Mouse (Mus musculus): Measurements from ENCODE around the gene Grtp1.

Grtp1 gene

GRCm38 (mm10) chr8:13204371-13205140 lies 4.1 kb upstream of the Grtp1 start:
- no peak for DNase-seq (ENCODE audit: low read depth, low spot score)

- no peak for DNase-seq (ENCODE audit: low read depth, low spot score)
These were observed 3.1 kb upstream of the Grtp1 start for GRCm38 (mm10) chr8:13203472-13203871.

DNA sequence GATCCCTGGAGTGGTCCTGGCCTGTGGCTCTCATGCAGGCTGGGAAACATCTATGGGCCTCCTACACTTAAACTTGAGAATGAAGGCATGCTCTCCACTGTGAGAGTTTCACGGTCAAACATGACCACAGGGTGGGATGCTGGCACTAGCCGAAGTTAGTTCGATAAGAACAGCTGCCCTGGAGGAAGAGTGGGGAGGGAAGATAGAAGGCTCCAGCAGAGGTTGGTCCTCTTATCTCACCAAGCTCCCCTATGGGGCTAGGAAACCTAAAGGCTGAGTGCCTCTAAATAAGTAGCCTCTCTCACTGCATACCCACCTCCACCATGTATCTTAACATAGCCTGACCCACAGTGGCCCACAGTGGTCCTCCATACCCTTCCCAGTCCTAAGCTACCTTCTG lies 2.4 kb upstream of the Grtp1 start:
- no peak for DNase-seq (ENCODE audit: low read depth, low spot score)

DNA sequence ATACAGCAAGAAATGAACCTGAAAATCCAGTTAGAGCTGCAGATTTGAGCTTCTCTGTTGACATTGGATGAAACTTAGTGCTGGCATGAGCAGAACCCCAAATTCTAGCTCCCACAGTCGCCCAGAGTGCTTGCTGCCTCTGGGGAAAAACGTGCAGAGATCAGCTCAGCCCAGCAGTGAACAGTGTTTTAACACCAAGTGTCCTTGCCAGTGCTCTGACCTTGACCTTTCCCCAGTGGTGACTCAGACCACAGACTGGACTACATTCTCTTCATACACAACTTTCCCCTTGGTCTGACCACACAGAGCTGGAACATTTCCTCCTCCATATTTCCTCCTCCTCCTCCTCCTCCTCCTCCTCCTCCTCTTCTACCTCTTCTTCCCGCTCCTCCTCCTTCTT lies 1.6 kb upstream of the Grtp1 start:
- DNase-seq (ENCODE audit: low read depth, low spot score), result no peak

GRCm38 (mm10) chr8:13201013-13201334 lies 554 bp upstream of the Grtp1 start:
- DNase-seq (ENCODE audit: low read depth, low spot score), result no peak

GRCm38 (mm10) chr8:13199385-13200061 lies 897 bp downstream of the Grtp1 start:
- DNase-seq (ENCODE audit: low read depth, low spot score), result no peak

DNA sequence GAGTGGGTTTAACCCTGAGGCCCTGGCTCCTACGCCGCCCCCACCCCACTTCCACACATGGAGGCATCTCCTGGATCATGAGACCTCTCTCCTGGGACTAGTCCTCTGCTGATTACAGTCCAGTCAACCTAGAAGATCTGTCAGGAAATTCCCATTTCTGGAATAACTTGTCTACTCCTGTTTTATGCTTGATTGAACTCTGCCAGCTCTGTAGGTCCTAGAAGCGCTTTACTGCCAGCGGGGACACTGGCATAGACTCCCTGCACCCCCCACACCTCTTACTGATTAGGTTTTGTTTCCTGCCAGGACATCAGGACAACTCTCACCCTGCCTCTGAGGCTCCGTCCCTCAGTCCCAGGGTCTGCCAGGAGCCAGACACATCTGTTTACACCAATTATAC lies 2.9 kb downstream of the Grtp1 start:
- no peak for DNase-seq (ENCODE audit: low read depth, low spot score)

DNA sequence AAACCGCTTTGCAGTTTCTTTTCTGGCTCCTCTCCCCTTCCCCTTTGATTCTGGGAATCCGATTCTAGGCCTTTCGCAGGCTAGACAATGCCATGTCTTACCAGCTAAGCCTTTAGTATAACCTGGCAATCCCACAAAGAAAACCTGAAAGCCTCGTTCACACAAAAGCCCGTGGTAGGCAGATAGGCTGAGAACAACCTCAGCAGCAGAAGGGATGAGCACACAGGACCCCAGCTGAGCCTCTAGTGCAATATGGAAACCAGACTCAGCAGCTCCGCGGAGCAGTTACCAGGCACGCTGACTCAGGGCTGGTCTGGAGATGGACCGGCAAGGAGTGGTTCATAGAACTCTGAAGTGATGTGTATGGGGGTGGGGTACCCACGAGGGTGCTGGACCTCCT lies 5.6 kb downstream of the Grtp1 start:
- no peak for DNase-seq (ENCODE audit: low read depth, low spot score)

DNA sequence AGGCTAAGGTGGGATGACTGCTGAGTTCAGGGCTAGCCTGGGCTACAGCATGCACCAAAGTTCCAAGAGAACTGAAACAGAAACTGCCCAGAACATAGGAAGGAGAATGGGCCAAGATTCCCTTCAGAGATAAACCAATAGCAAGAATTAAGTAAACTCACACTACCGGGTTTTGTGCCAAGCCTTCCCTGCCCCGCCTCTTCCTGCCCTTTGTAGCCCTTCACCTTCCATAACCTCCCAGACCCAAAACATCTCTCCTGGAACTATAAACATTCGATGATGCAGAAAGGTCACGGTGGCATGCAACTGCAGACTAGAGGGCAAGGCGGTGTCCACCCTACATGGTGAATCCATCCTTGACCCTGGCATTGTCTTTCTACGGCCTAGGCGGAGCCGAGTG lies 10.2 kb downstream of the Grtp1 start:
- DNase-seq (ENCODE audit: low read depth, low spot score), result no peak

- DNase-seq (ENCODE audit: low read depth, low spot score), result no peak
These were observed 11.6 kb downstream of the Grtp1 start for GRCm38 (mm10) chr8:13188857-13189256.

- DNase-seq (ENCODE audit: low read depth, low spot score), result no peak
These were observed 12.3 kb downstream of the Grtp1 start for GRCm38 (mm10) chr8:13188052-13188555.

GRCm38 (mm10) chr8:13187638-13188037 lies 12.8 kb downstream of the Grtp1 start:
- DNase-seq (ENCODE audit: low read depth, low spot score), result no peak

- DNase-seq (ENCODE audit: low read depth, low spot score), result no peak
These were observed 13.2 kb downstream of the Grtp1 start for GRCm38 (mm10) chr8:13187229-13187628.

GRCm38 (mm10) chr8:13186819-13187218 lies 13.6 kb downstream of the Grtp1 start:
- DNase-seq (ENCODE audit: low read depth, low spot score), result no peak

DNA sequence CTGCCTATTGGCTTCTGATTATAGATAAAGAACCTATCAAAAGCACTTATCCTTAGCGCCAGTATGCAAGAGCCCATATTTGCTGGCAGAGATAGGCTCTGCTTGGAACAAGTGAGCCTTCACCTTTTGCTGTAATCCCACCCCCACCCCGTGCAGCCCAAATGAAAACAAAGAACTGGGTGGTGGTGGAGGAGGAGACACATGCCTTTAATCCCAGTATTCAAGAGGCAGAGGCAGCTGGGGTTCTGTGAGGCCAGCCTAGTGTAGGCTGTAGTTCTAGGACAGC lies 18.8 kb downstream of the Grtp1 start:
- no peak for DNase-seq (ENCODE audit: low read depth, low spot score)

- DNase-seq (ENCODE audit: low read depth, low spot score), result no peak
These were observed 19.3 kb downstream of the Grtp1 start for GRCm38 (mm10) chr8:13180911-13181690.

DNA sequence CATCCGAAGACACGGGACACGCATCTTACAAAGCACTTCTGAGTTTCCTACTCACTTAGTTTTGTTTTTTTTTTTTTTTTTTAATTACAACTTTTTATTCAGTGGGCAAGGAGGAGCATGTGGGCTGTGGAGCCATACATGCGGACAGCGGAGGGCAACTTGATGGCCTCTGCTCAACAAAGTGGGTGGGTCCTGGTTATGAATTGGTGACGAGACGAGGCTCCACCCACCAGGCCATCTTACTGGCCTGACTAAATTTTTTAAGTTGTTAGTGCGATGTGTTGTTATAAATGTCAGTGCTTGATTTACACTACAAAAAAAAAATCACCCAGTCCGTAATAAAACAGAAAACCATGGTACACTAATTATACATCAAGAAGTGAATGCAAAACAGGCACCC lies 20.0 kb downstream of the Grtp1 start:
- DNase-seq (ENCODE audit: low read depth, low spot score), result no peak

DNA sequence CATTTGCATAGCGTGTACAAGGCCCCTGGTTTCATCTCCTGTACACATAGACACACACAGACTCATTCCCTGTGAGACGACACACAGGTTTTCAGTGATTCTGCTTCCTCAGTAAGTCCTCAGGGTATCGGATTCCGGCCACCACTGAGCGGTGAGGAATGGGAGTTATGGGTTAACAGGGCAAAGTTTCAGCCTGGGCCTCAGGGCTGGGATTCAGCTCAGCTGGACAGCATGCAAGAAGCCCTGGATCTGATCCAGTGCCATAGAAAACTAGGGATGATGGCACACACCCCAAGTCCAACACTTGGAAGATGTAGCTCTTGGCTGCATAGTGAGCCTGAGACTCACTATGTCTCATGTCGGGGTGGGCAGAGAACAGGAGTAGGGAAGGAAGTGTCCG lies 20.5 kb downstream of the Grtp1 start:
- DNase-seq (ENCODE audit: low read depth, low spot score), result no peak

GRCm38 (mm10) chr8:13179482-13179881 lies 20.9 kb downstream of the Grtp1 start:
- no peak for DNase-seq (ENCODE audit: low read depth, low spot score)

DNA sequence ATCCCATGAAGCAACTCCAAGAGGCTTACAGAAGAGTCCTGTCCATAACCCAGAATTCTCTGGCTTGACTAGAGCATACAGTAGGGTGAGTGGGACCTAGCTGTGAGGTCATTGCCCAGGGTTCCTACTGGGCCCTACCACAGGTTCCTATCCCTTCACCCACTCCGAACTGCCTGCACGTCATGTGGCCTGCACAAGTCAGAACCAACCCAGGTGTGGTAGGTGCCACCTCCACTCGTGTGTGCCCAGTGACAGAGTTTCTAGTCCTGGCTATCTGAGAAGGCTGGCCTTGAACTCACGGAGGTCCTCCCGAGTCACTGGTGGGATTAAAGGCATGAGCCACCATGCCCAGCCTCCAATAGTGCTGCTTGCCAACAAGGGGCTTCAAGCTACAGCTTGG lies 22.3 kb downstream of the Grtp1 start:
- no peak for DNase-seq (ENCODE audit: low read depth, low spot score)

DNA sequence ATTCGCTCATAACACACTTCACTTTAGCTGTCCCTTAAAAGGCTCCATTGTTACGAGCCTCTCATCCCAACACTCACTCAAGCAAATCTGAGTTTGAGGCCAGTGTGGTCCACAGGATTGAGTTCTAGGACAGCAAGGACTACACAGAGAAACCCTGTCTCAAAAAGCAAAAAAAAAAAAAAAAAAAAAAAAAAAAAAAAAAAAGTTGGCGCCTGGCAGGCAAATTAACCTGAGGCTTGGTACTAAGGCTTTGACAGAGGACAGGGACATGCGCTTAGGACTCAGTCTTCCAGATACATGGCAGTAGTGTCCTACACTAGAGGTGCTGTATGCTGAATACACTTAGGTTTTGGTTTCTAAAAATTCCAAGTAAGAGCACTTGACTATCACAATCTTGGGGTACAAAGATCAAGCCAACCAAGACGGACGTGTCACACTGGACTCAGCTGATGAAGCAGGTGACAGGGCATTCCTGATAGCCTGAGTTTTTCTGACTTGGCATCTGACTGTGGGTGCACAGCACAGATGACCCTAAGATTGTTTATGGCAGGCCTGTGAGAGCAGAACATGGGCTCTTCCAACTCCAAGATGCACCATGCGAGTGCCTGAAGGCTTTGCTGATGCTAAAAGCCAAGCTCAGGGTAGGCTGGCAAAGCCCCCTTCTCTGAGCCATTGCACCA lies 23.1 kb downstream of the Grtp1 start:
- no peak for DNase-seq (ENCODE audit: low read depth, low spot score)

GRCm38 (mm10) chr8:13175650-13176049 lies 24.8 kb downstream of the Grtp1 start:
- DNase-seq (ENCODE audit: low read depth, low spot score), result no peak

Measured in mesoderm, embryonic 11.5 days (tissue).